Mouse (Mus musculus) gastrocnemius, adult 2 months (tissue): ENCODE results near the gene Gmnn. TPM values are rescaled to one million over a fixed set of nuclear protein-coding genes. Genes with fewer than 3 reads are reported as not detected.
A peak's percentile ranks its signal among the peaks of the same experiment; 100 is the strongest.

Experiments
- DNase-seq: peaks from one replicate; pipeline ENCODE4 v3.0.0; 2022
- H3K27ac ChIP-seq: fragments of 200-600 bp; 2 replicates; pipeline ENCODE4 v1.8.1; 2022; ENCODE audit warnings: mild to moderate bottlenecking
- H3K4me3 ChIP-seq: fragments of 200-600 bp; 2 replicates; pipeline ENCODE4 v1.8.1; 2022; ENCODE audit warnings: mild to moderate bottlenecking, moderate library complexity
- CTCF ChIP-seq: fragments of 200-600 bp; IDR thresholded peaks from 2 replicates; pipeline ENCODE4 v1.8.1; 2022; ENCODE audit warnings: antibody characterized with exemption, mild to moderate bottlenecking, moderate library complexity
- intact Hi-C: fragments of 180-260 bp; cut with DNase I; formaldehyde crosslinking; loops from one replicate; pipeline ENCODE4 v1.15.1; 2025
- total RNA-seq, 2 experiments: library from RNA; stranded (reverse); gene quantifications; 2 replicates each; pipeline ENCODE4 v1.2.3; 2021

The Gmnn gene
- total RNA-seq, 2 experiments from 2014 or later, result 3.8 to 5.1 TPM

DNA sequence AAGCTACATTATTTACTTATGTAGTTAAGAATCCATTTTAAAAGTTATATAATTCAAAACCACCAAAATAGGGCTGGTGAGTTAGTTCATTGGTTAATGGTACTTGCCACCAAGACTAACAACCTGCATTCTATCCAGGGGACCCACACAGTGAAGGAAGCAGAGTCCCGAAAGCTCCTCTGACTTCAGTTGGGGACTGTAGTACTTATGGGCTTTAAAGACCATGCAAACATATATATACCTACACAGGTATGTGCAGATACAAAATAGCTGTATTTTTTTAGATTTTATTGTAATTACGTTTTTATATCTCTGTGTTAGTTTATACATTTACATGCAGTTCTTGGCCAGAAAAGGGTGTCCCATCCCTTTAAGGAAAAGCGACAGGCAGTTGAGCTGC lies 5.0 kb downstream of the Gmnn start:
- intact Hi-C loops, result no loop called here

GRCm38 (mm10) chr13:24751396-24751795 lies 10.3 kb downstream of the Gmnn start:
- TF ChIP-seq CTCF, result no peak
- DNase-seq, result no peak
- intact Hi-C loops, result no loop called here
- no peak overlapping the region for H3K4me3 ChIP-seq
- no peak overlapping the region for H3K27ac ChIP-seq

More for the DNA sequence above, 5.0 kb downstream of the Gmnn start:
- TF ChIP-seq CTCF, result no peak
- no peak overlapping the region for H3K27ac ChIP-seq
- no peak for DNase-seq
- H3K4me3 ChIP-seq, result no peak overlapping the region

DNA sequence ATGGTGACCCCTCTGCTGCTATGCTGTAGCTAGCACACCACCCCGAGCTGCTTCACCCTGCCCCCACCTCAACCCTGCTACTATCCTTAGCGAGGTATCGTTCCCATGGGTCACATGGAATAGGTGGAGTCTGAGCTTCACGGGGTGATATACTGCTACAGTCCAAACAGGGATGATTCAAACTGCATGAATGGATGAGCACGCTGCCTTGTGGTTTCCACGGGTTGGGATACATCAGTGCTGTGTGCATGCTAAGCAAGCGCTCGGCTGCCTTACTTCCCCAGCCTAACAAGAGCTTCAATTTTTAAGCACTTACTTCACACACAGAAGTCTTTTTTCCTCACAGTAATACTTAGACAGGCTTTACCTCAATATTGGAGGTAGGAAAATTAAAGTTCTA lies 10.9 kb downstream of the Gmnn start:
- no peak for DNase-seq
- intact Hi-C loops, result no loop called here
- no peak for TF ChIP-seq CTCF
- Histone ChIP-seq H3K27ac (no peak overlapping the region), H3K4me3 (no peak overlapping the region)

GRCm38 (mm10) chr13:24747823-24748222 lies 13.9 kb downstream of the Gmnn start:
- H3K27ac ChIP-seq, result no peak overlapping the region
- intact Hi-C loops, result no loop called here
- peak; percentile 29 for DNase-seq

GRCm38 (mm10) chr13:24741028-24741427 lies 20.7 kb downstream of the Gmnn start, which contains the start of gene Armh2:
TSS of gene Armh2 (plus strand) at chr13:24741232.
- DNase-seq, result no peak
- H3K4me3 ChIP-seq, result no peak within 1 kb of the TSS
- no peak within 1 kb of the TSS for H3K27ac ChIP-seq
- intact Hi-C loops, result no loop called here
- no peak for TF ChIP-seq CTCF

More at GRCm38 (mm10) chr13:24747823-24748222, 13.9 kb downstream of the Gmnn start:
- no peak for TF ChIP-seq CTCF
- H3K4me3 ChIP-seq, result no peak overlapping the region

- no peak for DNase-seq
- H3K27ac ChIP-seq, result no peak overlapping the region
Measured at GRCm38 (mm10) chr13:24735608-24736131, 26.1 kb downstream of the Gmnn start.

DNA sequence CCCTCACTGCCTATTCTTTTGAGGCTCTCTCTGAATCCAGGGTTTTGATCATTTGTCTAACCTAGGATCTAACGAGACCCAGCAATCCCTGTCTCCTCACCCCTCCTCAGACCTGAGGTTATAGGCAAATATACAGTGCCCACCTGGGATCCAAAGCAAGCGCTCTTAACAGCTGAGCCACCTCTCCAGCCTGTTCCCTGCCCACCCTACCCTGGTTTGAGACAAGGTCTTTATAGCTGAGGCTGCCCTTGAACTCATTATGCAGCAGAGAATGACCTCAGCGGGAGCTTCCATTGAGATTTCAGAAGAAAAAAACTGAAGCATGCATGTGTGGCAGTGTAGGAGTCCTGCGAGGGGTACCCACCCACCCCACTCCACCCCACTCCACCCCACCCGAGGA lies 27.2 kb downstream of the Gmnn start:
- intact Hi-C loops, result no loop called here
- no peak for TF ChIP-seq CTCF
- H3K27ac ChIP-seq, result no peak overlapping the region
- H3K4me3 ChIP-seq, result no peak overlapping the region
- DNase-seq, result no peak

More at GRCm38 (mm10) chr13:24735608-24736131, 26.1 kb downstream of the Gmnn start:
- intact Hi-C loops, result no loop called here
- no peak for TF ChIP-seq CTCF
- H3K4me3 ChIP-seq, result no peak overlapping the region

DNA sequence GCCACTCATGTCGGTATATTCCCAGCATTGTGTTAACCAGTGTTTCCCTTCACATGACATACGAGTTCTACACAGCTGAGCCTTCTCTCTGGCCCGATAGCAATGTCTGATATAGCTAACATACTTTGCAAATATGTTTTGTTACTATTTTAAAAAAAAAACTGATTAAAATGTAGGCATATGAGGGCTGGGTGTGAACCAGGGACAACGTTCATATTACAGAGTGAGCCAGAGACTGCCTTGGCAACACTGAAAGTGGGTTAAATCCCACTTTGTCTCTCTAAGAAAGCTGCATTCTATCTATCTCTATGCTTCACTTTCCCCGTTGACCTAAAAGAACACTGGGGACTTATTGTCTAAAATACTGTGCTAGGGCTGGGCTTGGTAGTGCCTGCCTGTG lies 32.6 kb downstream of the Gmnn start:
- no peak overlapping the region for H3K27ac ChIP-seq
- DNase-seq, result no peak
- intact Hi-C loops, result no loop called here
- TF ChIP-seq CTCF, result no peak
- H3K4me3 ChIP-seq, result no peak overlapping the region

- Histone ChIP-seq H3K27ac (no peak overlapping the region), H3K4me3 (no peak overlapping the region)
- TF ChIP-seq CTCF, result no peak
- no peak for DNase-seq
- intact Hi-C loops, result no loop called here
Measured at GRCm38 (mm10) chr13:24724395-24724759, 37.3 kb downstream of the Gmnn start.

DNA sequence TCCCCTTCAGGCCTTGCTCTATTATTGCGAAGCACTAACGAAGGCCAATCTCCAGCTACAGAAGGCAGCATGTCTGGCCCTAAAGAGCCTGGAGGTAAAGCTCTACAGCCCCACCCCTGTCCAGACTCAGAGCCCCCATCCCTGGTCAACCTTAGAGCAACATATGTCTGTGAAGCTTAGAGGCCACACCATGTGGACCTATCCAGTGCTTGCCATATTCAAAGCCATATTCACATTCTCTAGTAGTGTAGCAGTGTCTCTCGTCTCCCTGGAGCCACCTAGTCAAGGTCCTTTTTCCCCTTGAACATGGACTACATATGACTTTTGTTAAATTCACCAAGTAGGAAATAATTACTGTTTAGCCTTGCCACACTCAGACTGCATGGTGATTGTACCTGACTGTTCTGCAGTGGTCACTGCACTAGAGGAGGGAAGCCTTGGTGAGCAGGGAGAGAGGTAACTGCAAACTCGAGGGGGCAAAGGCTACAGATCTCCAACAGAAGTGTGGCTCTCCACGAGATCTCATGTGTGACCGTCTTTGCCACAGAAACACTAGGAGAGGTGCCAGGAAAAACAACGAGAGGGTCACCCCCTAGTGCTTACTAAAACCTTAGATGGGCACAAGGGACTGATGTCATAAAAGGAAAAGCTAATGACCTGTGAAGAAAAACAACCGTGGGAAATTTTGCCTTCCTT lies 37.9 kb downstream of the Gmnn start:
- no peak for DNase-seq
- no peak for TF ChIP-seq CTCF
- intact Hi-C loops, result no loop called here
- H3K27ac ChIP-seq, result no peak overlapping the region
- H3K4me3 ChIP-seq, result no peak overlapping the region

- no peak for TF ChIP-seq CTCF
- H3K4me3 ChIP-seq, result no peak overlapping the region
- intact Hi-C loops, result no loop called here
- DNase-seq, result no peak
- no peak overlapping the region for H3K27ac ChIP-seq
Measured at GRCm38 (mm10) chr13:24721502-24721901, 40.2 kb downstream of the Gmnn start.

GRCm38 (mm10) chr13:24717677-24718076 lies 44.0 kb downstream of the Gmnn start:
- TF ChIP-seq CTCF, result no peak
- no peak overlapping the region for H3K27ac ChIP-seq
- no peak for DNase-seq
- H3K4me3 ChIP-seq, result no peak overlapping the region
- intact Hi-C loops, result no loop called here

DNA sequence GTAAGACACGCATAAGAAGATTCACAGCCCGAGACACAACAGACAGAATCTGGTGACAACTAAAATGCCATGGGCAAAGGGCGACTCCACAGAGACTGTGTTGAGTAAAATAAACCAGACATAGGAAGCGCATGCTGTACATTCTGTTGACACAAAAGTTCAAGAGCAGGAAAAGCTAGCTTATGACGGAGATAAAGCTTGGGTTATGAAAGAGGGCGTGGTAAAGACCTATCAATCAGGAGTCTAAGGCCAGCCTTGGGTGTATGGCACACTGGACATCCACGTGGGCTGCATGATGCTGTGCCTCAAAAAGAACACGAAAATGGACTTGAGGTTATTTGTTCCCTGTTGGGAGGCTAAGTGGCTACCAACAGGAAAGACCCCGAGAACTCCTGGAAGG lies 45.3 kb downstream of the Gmnn start:
- no peak overlapping the region for H3K4me3 ChIP-seq
- no peak overlapping the region for H3K27ac ChIP-seq
- intact Hi-C loops, result no loop called here
- TF ChIP-seq CTCF, result no peak
- no peak for DNase-seq

DNA sequence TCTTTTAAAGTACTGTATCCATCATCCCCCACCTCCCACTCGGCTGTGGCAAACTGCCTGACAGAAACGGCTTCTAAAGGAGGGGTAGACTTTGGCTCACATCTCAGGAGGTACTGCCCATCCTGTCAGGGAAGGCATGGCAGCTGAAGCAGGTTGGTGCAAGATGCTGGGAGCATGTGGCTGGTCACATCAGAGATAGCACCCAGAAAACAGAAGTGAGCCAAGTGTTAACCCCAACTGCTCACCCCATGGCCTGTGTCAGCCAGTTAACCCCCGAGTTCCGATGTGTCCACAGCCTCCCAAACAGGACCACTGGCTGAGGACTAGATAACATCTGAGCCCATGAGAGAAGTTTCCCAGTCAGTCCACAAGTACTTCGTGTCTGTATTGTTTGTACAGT lies 46.1 kb downstream of the Gmnn start:
- DNase-seq, result no peak
- TF ChIP-seq CTCF, result no peak
- Histone ChIP-seq H3K4me3 (no peak overlapping the region), H3K27ac (no peak overlapping the region)
- intact Hi-C loops, result no loop called here
